Mouse (Mus musculus) T-helper 2 cell (primary cell): Measurements from ENCODE around the gene Sik3.

Experiments used
- in situ Hi-C: fragments of 300-600 bp; cut with MboI, MseI; formaldehyde crosslinking; loops from one replicate; pipeline ENCODE4 v1.15.1; 2025; ENCODE audit warnings: high pct_unique_total_duplicates

The Sik3 gene

DNA sequence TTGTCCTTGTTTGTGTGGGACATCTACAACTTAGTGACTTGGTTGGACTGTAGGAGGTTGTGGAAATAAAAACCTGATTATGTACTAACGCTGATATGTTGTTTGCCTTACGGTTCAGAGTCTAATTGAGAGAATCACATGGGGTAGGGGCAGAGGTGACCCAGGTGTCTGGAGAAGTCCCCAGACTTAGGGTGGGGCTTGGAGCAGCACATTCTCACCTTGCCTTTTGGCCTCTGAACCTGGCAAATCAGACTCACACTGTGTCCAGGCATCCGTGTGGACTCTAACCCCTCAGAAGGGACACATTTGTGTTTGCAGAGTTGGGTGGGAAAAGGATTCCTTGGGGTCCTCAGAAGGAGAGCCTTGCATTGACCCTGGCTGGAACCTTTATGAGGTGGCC lies 211.5 kb downstream of the Sik3 start:
- in situ Hi-C loops = no loop called here

DNA sequence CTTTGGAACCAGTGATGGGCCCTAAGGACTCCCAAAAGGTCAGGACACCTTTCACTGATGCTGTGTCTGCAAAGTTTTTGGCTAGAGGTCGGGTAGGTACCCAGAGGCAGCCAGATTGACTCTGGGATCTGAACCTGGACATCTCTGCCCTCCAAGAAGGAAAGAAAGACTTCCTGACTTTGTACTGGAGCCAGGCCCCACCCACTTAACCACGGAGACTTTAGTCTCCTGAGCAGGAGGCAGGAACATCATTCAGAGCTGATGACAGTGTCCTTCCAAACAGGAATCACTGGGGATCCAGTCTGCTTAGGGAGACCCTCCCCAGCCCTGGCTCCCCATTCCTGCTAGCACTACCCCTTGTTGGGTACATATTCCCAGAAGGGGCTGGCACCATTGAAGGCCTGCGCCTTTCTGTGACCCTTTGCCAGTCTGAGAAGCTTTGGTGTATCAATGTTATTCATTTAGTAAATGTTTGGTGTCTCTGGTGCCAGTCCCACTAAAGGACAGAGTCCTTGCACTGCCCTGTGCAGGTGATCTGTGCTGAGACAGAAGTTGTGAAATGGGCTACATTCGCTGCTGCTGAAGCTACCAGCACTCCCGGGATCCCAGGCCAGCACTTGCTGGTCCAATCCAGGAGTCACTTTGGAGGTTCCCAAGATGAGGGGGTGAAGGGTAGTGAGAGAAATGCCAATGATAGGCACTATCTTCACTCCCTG lies 212.5 kb downstream of the Sik3 start:
- in situ Hi-C loops = no loop called here

DNA sequence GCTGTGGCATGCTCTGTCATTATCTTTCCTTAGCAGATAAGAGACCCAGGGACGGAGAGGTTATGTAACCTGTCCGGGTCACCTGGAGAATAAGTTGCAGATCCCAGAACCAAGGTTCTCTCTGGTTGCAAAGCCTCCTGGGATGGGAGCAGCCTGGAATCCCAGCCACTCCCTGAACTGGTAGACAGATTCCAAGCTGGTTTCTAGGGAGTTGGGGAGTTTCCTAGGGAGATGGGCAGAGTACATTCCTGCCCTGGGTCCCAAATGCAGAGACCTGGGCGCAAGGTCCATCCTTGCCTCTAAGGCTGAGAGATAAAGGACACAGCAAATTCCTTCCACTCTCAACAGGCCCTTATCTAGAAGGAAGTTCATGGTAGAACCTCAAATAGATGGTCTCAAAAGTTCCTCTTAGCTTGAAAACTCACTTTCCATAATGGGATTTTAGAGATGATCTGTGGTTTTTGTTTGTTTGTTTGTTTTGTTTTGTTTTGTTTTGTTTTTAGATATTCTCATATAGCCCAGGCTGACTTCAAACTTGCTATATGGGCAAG lies 214.5 kb downstream of the Sik3 start:
- in situ Hi-C loops = no loop called here

DNA sequence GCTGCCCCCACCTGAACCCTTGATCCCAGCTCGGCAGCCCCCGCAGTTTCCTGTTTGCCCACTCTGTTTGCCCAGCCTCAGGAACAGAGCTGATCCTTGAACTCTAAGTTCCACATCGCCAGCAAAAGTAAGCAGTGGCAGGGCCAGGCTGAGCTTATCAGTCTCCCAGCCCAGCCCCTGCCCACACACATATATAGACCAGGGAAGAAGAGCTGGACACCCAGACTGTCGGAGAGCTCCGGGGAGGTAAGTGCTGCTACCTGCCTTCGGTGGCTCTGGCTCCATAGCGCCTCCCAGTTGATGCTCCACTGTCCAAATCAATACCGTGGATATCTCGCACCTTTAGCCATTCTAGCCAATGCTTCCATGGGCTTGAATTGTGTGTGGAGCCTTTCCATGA lies 215.9 kb downstream of the Sik3 start, which contains the start of gene Apoa1:
Apoa1 (plus strand) TSS at position 90 of the 400 bp plus-strand sequence.
- in situ Hi-C loops = no loop called here

DNA sequence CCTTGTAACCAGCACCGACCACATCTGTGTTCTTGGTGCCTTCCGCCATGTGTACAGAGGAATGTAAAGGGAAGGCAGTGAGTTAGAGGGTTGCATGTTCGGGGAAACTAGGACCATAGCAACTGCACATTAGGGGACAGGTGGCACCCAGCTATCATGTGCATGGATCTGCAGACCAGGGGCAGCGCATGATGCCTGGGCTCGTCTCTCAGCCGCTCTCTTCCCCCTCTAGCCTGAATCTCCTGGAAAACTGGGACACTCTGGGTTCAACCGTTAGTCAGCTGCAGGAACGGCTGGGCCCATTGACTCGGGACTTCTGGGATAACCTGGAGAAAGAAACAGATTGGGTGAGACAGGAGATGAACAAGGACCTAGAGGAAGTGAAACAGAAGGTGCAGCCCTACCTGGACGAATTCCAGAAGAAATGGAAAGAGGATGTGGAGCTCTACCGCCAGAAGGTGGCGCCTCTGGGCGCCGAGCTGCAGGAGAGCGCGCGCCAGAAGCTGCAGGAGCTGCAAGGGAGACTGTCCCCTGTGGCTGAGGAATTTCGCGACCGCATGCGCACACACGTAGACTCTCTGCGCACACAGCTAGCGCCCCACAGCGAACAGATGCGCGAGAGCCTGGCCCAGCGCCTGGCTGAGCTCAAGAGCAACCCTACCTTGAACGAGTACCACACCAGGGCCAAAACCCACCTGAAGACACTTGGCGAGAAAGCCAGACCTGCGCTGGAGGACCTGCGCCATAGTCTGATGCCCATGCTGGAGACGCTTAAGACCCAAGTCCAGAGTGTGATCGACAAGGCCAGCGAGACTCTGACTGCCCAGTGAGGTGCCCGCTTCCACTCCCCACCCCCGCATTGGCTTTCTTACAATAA lies 217.2 kb downstream of the Sik3 start:
- in situ Hi-C loops = no loop called here

DNA sequence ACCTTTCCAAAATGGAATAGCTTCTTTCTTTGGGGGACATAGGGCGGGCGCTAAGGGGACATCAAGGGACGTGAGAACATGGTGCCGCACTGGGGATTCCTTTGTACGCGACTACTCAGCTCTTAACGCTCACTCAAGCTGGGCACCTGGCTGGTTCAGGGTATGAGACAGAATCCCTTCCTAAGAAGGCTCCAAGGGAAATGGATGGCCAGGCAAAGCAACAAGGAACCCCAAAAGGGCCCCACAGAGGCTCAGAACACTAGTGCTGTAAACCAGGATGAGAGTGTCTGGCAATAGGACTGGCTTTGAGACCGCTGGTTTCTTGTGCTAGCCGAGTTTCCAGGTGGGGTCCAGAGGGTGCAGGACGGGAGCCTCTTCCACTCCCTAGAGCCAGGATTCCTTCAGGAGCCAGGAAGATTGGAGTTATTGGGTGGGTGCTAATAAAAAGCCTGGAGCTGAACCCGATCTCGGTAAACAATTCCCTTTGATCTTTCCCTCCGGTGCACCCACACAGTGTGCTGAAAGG lies 217.9 kb downstream of the Sik3 start:
- in situ Hi-C loops = no loop called here

DNA sequence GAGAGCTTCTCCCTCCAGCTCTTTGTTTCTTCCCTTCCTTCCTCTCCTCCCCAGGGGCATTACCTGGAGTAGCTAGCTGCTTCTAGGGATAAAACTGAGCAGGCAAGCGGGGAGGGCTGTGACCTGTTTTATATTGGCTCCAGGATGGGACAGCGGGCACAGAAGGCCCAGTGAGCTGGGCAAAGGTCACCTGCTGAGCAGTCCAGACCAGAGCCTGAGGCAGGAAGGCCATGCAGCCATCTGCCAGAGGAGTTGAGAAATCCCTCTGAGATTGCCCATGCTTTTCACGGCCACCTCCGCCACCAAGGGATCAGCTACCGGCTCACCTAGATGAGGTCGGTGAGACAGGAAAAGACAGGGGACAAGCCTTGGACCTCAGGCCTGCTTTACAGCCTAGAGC lies 222.6 kb downstream of the Sik3 start:
- in situ Hi-C loops = no loop called here

DNA sequence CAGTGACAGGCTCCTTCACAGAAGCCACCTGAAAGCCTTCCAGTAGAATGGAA lies 222.8 kb downstream of the Sik3 start, which contains the start of gene Apoc3:
Apoc3 (minus strand) TSS at position 41 of the 53 bp plus-strand sequence.
- in situ Hi-C loops = no loop called here

DNA sequence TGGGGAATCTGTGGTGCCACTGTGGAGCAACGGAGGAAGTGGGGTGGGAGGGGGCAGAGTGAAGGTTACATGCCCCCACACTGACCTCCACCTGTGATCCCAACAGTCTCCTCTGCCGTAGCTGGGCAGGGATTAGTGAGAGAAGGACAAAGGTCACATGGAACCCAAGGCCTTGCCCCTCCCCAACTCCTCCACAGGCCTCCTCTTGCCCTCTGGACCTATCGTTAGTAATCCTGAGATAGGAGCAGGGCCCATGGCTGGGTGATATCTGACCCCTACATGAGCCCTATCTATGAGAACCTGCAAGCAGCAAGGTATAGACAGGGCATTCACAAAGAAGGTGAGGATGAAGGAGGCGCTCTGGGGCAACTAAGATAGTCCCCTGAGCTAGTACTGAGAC lies 223.0 kb downstream of the Sik3 start:
- in situ Hi-C loops = no loop called here

DNA sequence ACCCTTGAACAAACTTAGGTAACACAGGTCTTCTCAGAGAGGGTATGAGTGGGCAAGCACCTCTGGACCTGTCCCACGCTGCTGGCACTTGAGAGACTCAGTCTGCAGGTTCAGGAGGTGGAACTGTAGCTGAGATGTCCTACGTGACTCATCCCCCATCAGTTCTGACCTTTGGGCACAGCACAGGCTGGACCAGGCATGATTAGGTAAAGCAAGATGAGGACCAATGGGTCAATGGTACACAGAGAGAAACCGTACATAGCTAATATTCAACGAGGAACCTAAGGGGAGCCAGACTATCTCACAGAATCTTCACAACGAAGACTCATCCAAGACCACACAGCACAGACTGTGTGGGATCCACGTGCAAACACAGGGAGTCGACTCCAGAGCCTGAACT lies 226.2 kb downstream of the Sik3 start:
- in situ Hi-C loops = no loop called here

DNA sequence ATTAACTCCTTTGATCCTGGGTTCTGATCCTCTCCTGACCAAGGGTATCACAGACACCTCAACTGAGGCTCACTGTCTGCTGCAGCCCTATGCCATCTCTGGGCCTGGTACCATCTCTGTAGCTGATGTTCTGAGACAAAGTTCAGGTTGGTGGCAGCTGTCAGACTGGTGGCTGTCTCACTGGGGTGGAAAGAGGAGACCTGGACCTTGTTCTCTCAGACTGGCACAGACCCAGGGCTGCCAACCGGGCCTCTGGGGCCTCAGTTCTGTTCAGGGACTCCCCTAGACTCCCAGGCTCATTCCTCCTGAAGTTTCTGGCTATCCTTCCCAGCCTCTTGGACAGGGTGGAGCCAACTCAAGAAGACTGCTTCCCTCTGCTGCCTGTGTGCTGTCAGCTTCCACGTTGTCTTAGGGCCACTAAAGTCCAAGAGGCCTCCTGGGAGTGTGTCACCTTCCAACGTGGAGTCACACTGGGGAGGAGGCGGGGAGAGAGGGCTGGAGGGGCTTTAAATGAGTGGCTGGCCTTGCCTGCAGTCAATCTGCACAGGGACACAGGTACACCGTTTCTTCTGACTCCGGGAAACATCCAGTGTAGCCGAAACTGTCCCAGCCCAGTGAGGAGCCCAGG lies 228.0 kb downstream of the Sik3 start, which contains the start of gene Apoa4:
Apoa4 (plus strand) TSS at position 171 of the 628 bp plus-strand sequence.
- in situ Hi-C loops = no loop called here

DNA sequence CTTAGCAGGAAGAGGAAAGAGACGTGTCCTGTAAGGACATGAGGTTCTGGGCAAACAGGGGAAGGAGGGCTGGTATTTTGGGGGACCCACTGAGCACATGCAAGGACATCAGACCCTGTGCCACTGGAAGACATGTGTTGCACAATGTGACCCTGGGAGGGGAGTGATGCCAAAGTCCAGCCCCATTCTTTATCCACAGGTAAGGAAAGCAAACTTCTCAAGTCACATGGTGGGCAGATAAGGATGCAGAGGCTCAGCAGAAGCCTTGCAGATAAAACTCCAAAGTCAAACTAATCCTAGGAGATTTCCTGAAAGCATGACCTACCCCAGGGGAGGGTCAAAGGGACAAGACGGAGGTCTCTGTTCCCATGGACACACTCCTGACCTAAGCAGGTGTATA lies 229.2 kb downstream of the Sik3 start:
- in situ Hi-C loops = no loop called here

DNA sequence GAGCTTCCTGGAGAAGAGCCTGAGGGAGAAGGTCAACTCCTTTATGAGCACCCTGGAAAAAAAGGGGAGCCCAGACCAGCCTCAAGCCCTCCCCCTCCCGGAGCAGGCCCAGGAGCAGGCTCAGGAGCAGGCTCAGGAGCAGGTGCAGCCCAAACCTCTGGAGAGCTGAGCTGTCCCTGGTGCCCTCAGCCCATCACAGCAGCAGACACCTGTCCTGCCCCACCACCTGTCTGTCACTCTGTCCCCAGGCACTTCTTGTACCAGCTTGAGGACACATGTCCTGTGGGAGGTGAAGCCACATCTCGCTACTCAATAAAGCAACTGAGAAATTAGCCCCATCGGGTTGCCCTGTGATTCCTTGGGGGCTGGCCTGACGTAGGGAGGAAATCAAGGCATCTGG lies 230.5 kb downstream of the Sik3 start:
- in situ Hi-C loops = no loop called here

DNA sequence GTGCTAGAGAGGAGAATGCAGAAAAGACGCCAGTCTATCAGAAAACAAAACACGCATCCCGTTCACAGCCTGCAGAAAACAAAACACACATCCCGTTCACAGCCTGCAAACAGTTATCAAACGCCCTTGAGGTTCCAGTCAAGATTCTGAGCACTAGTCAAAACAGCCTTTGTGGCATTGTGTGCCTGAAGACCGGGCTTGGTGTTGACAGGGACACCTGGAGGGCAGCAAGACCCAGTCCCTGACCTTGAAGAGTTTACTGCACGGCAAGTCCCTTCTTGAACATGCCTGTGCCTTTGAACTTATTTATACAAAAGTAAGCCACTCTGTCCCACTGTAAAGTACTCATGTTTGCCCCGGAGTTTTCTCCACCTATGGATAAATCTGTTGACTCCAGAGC lies 231.0 kb downstream of the Sik3 start:
- in situ Hi-C loops = no loop called here

DNA sequence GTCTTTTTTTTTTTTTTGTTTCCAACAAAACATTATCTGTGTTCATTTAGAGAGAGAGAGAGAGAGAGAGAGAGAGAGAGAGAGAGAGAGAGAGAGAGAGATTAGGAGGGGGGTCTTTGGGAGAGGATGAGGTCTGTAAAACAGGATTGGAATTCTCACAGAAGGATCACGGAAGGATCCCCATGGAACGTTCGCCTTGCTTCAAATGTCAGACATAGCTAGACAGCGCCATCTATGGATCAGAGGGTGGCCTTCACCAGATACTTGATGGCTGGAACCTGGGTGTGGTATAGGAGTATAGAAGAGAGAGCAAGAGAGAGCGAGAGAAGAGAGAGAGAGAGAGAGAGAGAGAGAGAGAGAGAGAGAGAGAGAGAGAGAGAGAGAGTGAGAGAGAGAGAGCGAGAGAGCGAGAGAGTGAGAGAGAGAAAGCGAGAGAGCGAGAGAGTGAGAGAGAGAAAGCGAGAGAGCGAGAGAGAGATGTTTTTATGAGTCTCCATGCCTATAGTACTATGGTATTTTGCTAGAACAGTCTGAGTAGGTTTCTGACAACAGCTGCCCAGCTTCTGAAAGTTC lies 234.2 kb downstream of the Sik3 start:
- in situ Hi-C loops = no loop called here

DNA sequence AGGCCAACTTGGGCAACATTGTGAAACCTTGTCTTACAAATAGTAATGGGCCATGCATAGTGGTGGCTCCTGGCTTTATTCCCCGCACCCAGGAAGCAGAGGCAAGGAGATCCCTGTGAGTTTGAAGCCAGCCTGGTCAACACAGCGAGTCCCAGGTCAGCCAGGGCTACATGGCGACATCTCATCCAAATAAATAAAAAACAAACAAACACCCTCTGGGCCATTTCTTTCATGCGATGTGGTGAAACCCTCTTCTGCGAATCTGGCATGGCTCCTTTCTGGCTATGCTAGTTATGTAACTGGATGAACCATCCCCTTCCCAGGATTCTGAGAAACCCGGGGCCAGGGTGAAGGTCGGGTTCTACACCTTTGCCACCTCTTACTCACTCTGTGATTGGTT lies 243.6 kb downstream of the Sik3 start:
- in situ Hi-C loops = loop anchor here (5.0 kb wide), 1 partner anchor 264 kb away; no protein-coding TSS in a partner anchor

DNA sequence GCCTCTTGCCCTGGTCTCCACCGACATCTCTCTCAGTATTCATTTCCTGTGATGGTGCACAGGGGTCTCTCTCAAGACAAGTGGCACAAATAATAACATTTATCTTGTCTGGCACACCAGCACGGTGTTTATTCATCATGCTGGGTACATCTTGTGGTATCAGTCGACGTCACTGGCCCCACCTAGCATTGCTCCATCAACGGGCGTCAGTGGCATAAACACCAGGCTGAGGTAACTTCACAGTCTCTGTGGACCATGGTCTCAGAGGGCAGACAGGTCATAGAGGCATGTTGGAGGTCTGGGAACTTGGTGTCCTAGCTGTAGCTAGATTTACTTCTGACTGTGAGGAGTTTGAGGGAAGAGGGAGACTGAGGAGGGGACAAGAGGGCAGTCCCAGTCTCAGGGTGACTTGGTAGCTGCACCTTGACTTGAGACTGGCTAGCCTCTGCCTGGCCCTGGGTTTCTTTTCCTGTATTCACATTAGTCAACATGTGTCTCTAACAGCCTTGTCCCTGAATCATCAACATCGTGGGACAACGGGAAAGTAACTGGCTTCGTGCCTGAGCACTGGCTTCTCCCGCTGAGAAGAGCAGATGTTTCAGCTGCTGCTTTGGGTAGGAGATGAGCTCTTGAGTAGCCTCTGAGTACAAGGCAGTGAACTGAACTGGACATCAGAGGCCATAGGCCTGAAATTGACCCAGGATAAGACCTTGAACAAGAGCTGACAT lies 244.2 kb downstream of the Sik3 start:
- in situ Hi-C loops = loop anchor here (5.0 kb wide), 1 partner anchor 265 kb away; no protein-coding TSS in a partner anchor

DNA sequence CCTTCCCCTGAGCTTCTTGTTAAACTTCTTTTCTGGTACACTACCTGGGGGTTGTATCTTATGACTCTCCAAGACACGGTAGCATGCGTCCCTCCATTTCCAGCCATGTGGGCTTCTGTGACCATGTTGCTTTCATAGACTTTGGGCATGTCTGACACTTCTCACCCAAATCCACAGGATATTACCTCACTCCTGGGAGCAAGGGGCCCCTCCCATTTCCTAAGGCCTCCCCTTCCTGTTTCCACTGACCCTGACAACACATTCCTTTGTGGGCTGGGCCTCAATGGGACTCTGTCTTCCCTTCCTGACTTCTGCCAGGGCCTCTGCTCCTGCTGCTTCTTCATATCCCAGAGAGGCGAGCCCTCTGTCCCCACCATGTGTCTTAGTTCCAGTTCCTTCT lies 244.9 kb downstream of the Sik3 start:
- in situ Hi-C loops = loop anchor here (5.0 kb wide), 1 partner anchor 265 kb away; no protein-coding TSS in a partner anchor

DNA sequence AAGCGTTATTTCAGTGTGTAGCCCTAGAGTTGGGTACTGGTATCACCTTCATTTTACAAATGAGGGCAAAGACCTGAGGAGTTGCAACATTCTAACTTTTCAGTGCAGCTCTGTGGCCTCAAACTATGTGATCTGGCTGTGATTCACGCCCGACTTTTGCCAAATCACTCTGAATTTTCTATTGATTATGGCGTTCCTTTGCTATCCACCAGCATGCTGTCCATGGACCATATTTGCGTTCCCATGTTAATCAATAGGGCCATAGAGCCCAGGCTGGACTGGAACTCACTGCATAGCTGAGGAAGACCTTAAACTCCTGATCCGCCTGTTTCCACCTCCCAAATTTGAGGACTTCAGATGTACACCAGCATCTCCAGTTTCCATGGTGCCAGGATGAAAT lies 246.5 kb downstream of the Sik3 start:
- in situ Hi-C loops = loop anchor here (5.0 kb wide), 1 partner anchor 267 kb away; no protein-coding TSS in a partner anchor

DNA sequence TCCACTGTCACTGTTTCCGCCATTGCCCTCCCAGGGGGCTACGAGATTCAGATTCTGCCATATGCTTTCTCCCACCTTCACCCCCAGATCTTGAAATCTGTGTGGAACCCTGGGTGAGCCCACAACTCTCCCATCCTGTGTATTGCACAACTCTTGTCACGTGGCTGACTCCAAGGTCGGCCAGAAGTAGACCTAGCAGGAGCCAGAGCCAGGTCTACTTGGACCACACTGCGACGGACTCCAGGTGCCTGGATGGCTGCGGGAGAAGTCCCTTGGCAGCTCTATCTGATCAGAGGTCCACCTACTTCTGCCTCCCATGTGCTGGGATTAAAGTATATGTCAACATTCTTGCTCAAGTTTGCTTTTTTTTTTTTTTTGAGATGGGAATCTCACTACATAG lies 248.5 kb downstream of the Sik3 start:
- in situ Hi-C loops = no loop called here

DNA sequence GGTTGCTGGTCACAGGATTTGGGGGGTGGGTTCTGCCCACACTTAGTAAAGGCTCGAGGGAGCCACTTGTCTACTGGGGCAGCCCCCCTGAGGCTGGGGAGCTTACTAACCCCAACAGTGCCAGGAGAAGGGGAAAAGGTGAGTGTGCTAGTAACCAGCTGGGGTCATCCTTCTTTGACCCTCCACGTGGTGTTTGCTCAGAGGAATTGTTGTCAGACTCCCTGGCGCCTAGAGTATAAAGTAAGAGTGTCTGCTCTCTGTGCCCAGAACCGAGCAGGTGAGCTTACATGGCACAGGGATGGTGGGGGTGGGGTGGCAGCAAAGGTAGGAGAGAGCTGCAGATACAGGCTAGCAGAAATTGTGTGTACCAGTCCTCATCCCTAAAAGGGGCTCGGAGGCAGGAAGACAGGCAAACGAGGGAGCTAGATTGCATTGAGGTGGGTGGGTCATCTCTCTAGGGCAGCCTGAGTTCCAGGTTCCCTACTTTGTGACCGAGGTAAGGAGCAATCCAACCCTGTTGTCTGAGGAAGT lies 255.8 kb downstream of the Sik3 start, which contains the start of gene Apoa5:
Apoa5 (plus strand) TSS at position 291 of the 531 bp plus-strand sequence.
- in situ Hi-C loops = no loop called here
